Mouse (Mus musculus) stomach, embryonic 16.5 days (tissue): ENCODE measurements around the gene Hnmt. TPM values are rescaled to one million over a fixed set of nuclear protein-coding genes. Genes with fewer than 3 reads are reported as not detected.
"Not testable (repeated sequence)": the region's sequence is repeated elsewhere in the genome, so short reads cannot be mapped to it uniquely, and the experiment has no call there.

ENCODE experiments used
- ATAC-seq: fragments of 200-750 bp; cut with Nextera tagmentation; 2 replicates; pipeline ENCODE4 v1.8.0; 2017; ENCODE audit warnings: moderate number of reproducible peaks, moderate TSS enrichment; ENCODE audit not compliant: insufficient read depth, low FRiP score
- H3K27ac ChIP-seq: fragments of 300-500 bp; sonication (generic); 2 replicates; pipeline ENCODE4 v1.5.1; 2014; ENCODE audit warnings: low read length
- H3K27me3 ChIP-seq: fragments of 300-500 bp; sonication (generic); 2 replicates; pipeline ENCODE4 v1.6.1; 2014; ENCODE audit warnings: low read length, control low read depth, mixed read lengths; ENCODE audit not compliant: control insufficient read depth, insufficient read depth
- H3K36me3 ChIP-seq: fragments of 300-500 bp; sonication (generic); 2 replicates; pipeline ENCODE4 v1.6.1; 2014; ENCODE audit warnings: low read length; ENCODE audit not compliant: control insufficient read depth, insufficient read depth
- H3K4me1 ChIP-seq: fragments of 300-500 bp; sonication (generic); 2 replicates; pipeline ENCODE4 v1.6.1; 2014; ENCODE audit warnings: low read length, control low read depth, mixed read lengths; ENCODE audit not compliant: control insufficient read depth, insufficient read depth
- H3K4me2 ChIP-seq: fragments of 300-500 bp; sonication (generic); 2 replicates; pipeline ENCODE4 v1.6.1; 2014; ENCODE audit warnings: low read depth, low read length, mixed read lengths
- H3K4me3 ChIP-seq: fragments of 300-500 bp; sonication (generic); replicated peaks from 2 replicates; pipeline ENCODE4 v1.5.1; 2014; ENCODE audit warnings: mild to moderate bottlenecking, low read length
- H3K9ac ChIP-seq: fragments of 300-500 bp; sonication (generic); 2 replicates; pipeline ENCODE4 v1.6.1; 2014; ENCODE audit warnings: low read length
- H3K9me3 ChIP-seq: fragments of 300-500 bp; sonication (generic); replicated peaks from 2 replicates; pipeline ENCODE4 v1.6.1; 2016; ENCODE audit warnings: low read length, control low read depth; ENCODE audit not compliant: control insufficient read depth
- WGBS: fragments of 180-500 bp; shearing (Covaris S2); extraction: QIAGEN DNeasy Blood & Tissue Kit; methylation state at CpG from one replicate; pipeline ENCODE4 v1.1.7; 2014; 5-methylcytosine and 5-hydroxymethylcytosine counted together
- polyA plus RNA-seq: library from polyadenylated mRNA; unstranded; fragments of >200 nt; fragmentation: Nextera tagmentation; extraction: Ambion mirVana; gene quantifications from 2 replicates; pipeline ENCODE4 v1.2.1, GENCODE M21; 2015

The Hnmt gene
- polyA plus RNA-seq, 1 experiment from 2014 or later: 2.8 TPM

- H3K4me1 ChIP-seq, H3K27me3 ChIP-seq, ATAC-seq, H3K27ac ChIP-seq, H3K4me2 ChIP-seq, H3K9me3 ChIP-seq, H3K4me3 ChIP-seq, H3K36me3 ChIP-seq, H3K9ac ChIP-seq: not testable (repeated sequence)
- WGBS: 94% methylated on average over 15 of the region's 15 CpGs
These were observed 88.4 kb downstream of the Hnmt start for GRCm38 (mm10) chr2:23960659-23961274.

Other genes starting within 250 kb of the Hnmt start
- gene Tbpl2, start 47.2 kb upstream of the Hnmt start, polyA plus RNA-seq: not detected in 2 replicates
- 0.10 and 0.62 TPM in 2 replicates for gene Il1f8, start 103.8 kb upstream of the Hnmt start, polyA plus RNA-seq
- 0.40 and 0.49 TPM in 2 replicates for gene Il1f9, start 137.1 kb upstream of the Hnmt start, polyA plus RNA-seq
- gene Il1f6, start 166.0 kb upstream of the Hnmt start, polyA plus RNA-seq: 0.28 and 0.97 TPM in 2 replicates
- gene Il1f5, start 227.6 kb upstream of the Hnmt start, polyA plus RNA-seq: 0.15 TPM in 1 of 2 replicates, not detected in the other
- gene Il1f10, start 241.8 kb upstream of the Hnmt start, polyA plus RNA-seq: not detected in 2 replicates